Mouse (Mus musculus) myocyte (in vitro differentiated cells): Measurements from ENCODE around the gene Pradc1. TPM values are rescaled to one million over a fixed set of nuclear protein-coding genes. Genes with fewer than 3 reads are reported as not detected.

Experiments used
- H3K27me3 ChIP-seq: one replicate; pipeline ENCODE4 v1.6.1; 2011; ENCODE audit not compliant: control insufficient read depth, insufficient read depth, insufficient read length
- H3K36me3 ChIP-seq: one replicate; pipeline ENCODE4 v1.6.1; 2011; ENCODE audit not compliant: control insufficient read depth, insufficient read depth
- H3K4me2 ChIP-seq: one replicate; pipeline ENCODE4 v1.6.1; 2011; ENCODE audit warnings: low read depth, control low read depth
- H3K4me3 ChIP-seq: one replicate; pipeline ENCODE4 v1.5.1; 2011; ENCODE audit warnings: mild to moderate bottlenecking, control low read depth, moderate library complexity
- H3K79me2 ChIP-seq: one replicate; pipeline ENCODE4 v1.6.1; 2011; ENCODE audit not compliant: control insufficient read depth, insufficient read depth
- H3ac ChIP-seq: one replicate; pipeline ENCODE4 v1.6.1; 2011; ENCODE audit not compliant: control insufficient read depth, insufficient read length
- CEBPB ChIP-seq: IDR thresholded peaks from 2 replicates; pipeline ENCODE4 v1.6.1; 2011; ENCODE audit warnings: mild to moderate bottlenecking, moderate library complexity; ENCODE audit not compliant: poor library complexity, insufficient read depth, severe bottlenecking
- E2F4 ChIP-seq: IDR thresholded peaks from one replicate; pipeline ENCODE4 v1.6.1; 2011; ENCODE audit warnings: mild to moderate bottlenecking, control low read depth, moderate library complexity; ENCODE audit not compliant: insufficient read depth
- MAX ChIP-seq: IDR thresholded peaks from one replicate; pipeline ENCODE4 v1.6.1; 2011; ENCODE audit warnings: low read depth, mild to moderate bottlenecking, control low read depth
- MYOD1 ChIP-seq, 3 experiments: IDR thresholded peaks; one replicate each; pipeline ENCODE4 v1.6.1; 2011; ENCODE audit warnings: control low read depth in 2 of 3, low read depth in 2 of 3, mild to moderate bottlenecking in 2 of 3, moderate library complexity in 1 of 3; ENCODE audit not compliant: insufficient read length in 2 of 3, control insufficient read depth in 1 of 3
- MYOG ChIP-seq, 3 experiments: IDR thresholded peaks; one replicate each; pipeline ENCODE4 v1.6.1; 2011; ENCODE audit warnings: control low read depth in 2 of 3, low read depth in 2 of 3, mild to moderate bottlenecking in 2 of 3; ENCODE audit not compliant: insufficient read length in 2 of 3, control insufficient read depth in 1 of 3, insufficient read depth in 1 of 3
- POLR2A ChIP-seq: IDR thresholded peaks from one replicate; pipeline ENCODE4 v1.6.1; 2011; ENCODE audit warnings: low read depth, mild to moderate bottlenecking, control low read depth, moderate library complexity; ENCODE audit not compliant: insufficient read length
- POLR2AphosphoS2 ChIP-seq: IDR thresholded peaks from one replicate; pipeline ENCODE4 v1.6.1; 2011; ENCODE audit warnings: low read depth, control low read depth; ENCODE audit not compliant: insufficient read length
- REST ChIP-seq: IDR thresholded peaks from one replicate; pipeline ENCODE4 v1.6.1; 2011; ENCODE audit warnings: mild to moderate bottlenecking, control low read depth, moderate library complexity; ENCODE audit not compliant: insufficient read depth, insufficient read length
- SRF ChIP-seq: IDR thresholded peaks from one replicate; pipeline ENCODE4 v1.6.1; 2011; ENCODE audit warnings: low read depth; ENCODE audit not compliant: control insufficient read depth, insufficient read length
- TCF12 ChIP-seq: IDR thresholded peaks from one replicate; pipeline ENCODE4 v1.6.1; 2011; ENCODE audit warnings: mild to moderate bottlenecking, control low read depth; ENCODE audit not compliant: poor library complexity, insufficient read depth, severe bottlenecking
- TCF3 ChIP-seq: IDR thresholded peaks from one replicate; pipeline ENCODE4 v1.6.1; 2011; ENCODE audit warnings: low read depth, control low read depth; ENCODE audit not compliant: insufficient read length
- USF1 ChIP-seq: IDR thresholded peaks from one replicate; pipeline ENCODE4 v1.6.1; 2011; ENCODE audit warnings: low read depth, mild to moderate bottlenecking, control low read depth, moderate library complexity
- polyA plus RNA-seq: library from polyadenylated mRNA; unstranded; fragments of >200 nt; fragmentation: generic; extraction: Trizol; gene quantifications from one replicate; pipeline ENCODE4 v1.2.1, GENCODE M21; 2012; ENCODE audit warnings: missing spikeins

The Pradc1 gene
- polyA plus RNA-seq, 1 experiment: 17.6 TPM

- no peaks in the 10 kb centered on the region for H3K79me2 ChIP-seq
- H3K36me3 ChIP-seq: no peaks in the 10 kb centered on the region
- H3K4me2 ChIP-seq: no peak overlapping the region
- no peak overlapping the region for H3ac ChIP-seq
- TF ChIP-seq REST: no peak
- no peak for TF ChIP-seq MYOG (IDR thresholded peaks at IDR 0.05; ENCODE audit: control insufficient read depth in 1 of 3, insufficient read depth in 1 of 3, insufficient read length in 2 of 3, low read depth in 2 of 3)
- TF ChIP-seq POLR2AphosphoS2: no peak
- TF ChIP-seq MAX: no peak
- no peak for TF ChIP-seq E2F4
- TF ChIP-seq CEBPB: no peak
- no peak for TF ChIP-seq USF1
- TF ChIP-seq POLR2A: no peak
- no peak for TF ChIP-seq MYOD1 (IDR thresholded peaks at IDR 0.05; ENCODE audit: control insufficient read depth in 1 of 3, insufficient read length in 2 of 3, low read depth in 2 of 3)
- no peak for TF ChIP-seq TCF12
- TF ChIP-seq TCF3: no peak
- no peak for TF ChIP-seq SRF
- H3K4me3 ChIP-seq: no peak overlapping the region
- H3K27me3 ChIP-seq: peaks cover 65% of the 10 kb centered on the region
Observed at GRCm38 (mm10) chr6:85483843-85484721, 32.3 kb upstream of the Pradc1 start.

- TF ChIP-seq USF1 (no peak), E2F4 (no peak), POLR2A (no peak), MAX (no peak), TCF3 (no peak), MYOD1 (IDR thresholded peaks at IDR 0.05; ENCODE audit: control insufficient read depth in 1 of 3, insufficient read length in 2 of 3, low read depth in 2 of 3) (no peak), MYOG (IDR thresholded peaks at IDR 0.05; ENCODE audit: control insufficient read depth in 1 of 3, insufficient read depth in 1 of 3, insufficient read length in 2 of 3, low read depth in 2 of 3) (no peak), SRF (no peak), TCF12 (no peak), POLR2AphosphoS2 (no peak), REST (no peak), CEBPB (no peak)
- Histone ChIP-seq H3K79me2 (no peaks in the 10 kb centered on the region), H3ac (no peak overlapping the region), H3K36me3 (no peaks in the 10 kb centered on the region), H3K4me2 (no peak overlapping the region), H3K4me3 (no peak overlapping the region), H3K27me3 (peaks cover 63% of the 10 kb centered on the region)
Observed at GRCm38 (mm10) chr6:85480685-85481084, 28.9 kb upstream of the Pradc1 start.

GRCm38 (mm10) chr6:85479979-85480378 lies 28.2 kb upstream of the Pradc1 start:
- H3K4me3 ChIP-seq: no peak overlapping the region
- peaks cover 62% of the 10 kb centered on the region for H3K27me3 ChIP-seq
- H3K4me2 ChIP-seq: no peak overlapping the region
- no peaks in the 10 kb centered on the region for H3K79me2 ChIP-seq
- no peaks in the 10 kb centered on the region for H3K36me3 ChIP-seq
- TF ChIP-seq TCF3 (no peak), TCF12 (no peak), USF1 (no peak), SRF (no peak), MAX (no peak), POLR2AphosphoS2 (no peak), MYOD1 (IDR thresholded peaks at IDR 0.05; ENCODE audit: control insufficient read depth in 1 of 3, insufficient read length in 2 of 3, low read depth in 2 of 3) (no peak), MYOG (IDR thresholded peaks at IDR 0.05; ENCODE audit: control insufficient read depth in 1 of 3, insufficient read depth in 1 of 3, insufficient read length in 2 of 3, low read depth in 2 of 3) (no peak)
- no peak overlapping the region for H3ac ChIP-seq

- no peaks in the 10 kb centered on the region for H3K36me3 ChIP-seq
- peaks cover 47% of the 10 kb centered on the region for H3K27me3 ChIP-seq
- no peak overlapping the region for H3ac ChIP-seq
- no peak overlapping the region for H3K4me3 ChIP-seq
- H3K4me2 ChIP-seq: no peak overlapping the region
- H3K79me2 ChIP-seq: no peaks in the 10 kb centered on the region
- TF ChIP-seq SRF (no peak), USF1 (no peak), POLR2A (no peak), TCF3 (no peak), MYOG (IDR thresholded peaks at IDR 0.05; ENCODE audit: control insufficient read depth in 1 of 3, insufficient read depth in 1 of 3, insufficient read length in 2 of 3, low read depth in 2 of 3) (no peak), MAX (no peak), MYOD1 (IDR thresholded peaks at IDR 0.05; ENCODE audit: control insufficient read depth in 1 of 3, insufficient read length in 2 of 3, low read depth in 2 of 3) (no peak), CEBPB (no peak), E2F4 (no peak), REST (no peak), POLR2AphosphoS2 (no peak), TCF12 (no peak)
Observed at GRCm38 (mm10) chr6:85478416-85478815, 26.6 kb upstream of the Pradc1 start.

- TF ChIP-seq E2F4 (no peak), TCF3 (no peak), REST (no peak), SRF (no peak), MAX (no peak), USF1 (no peak), TCF12 (no peak), CEBPB (no peak), MYOD1 (IDR thresholded peaks at IDR 0.05; ENCODE audit: control insufficient read depth in 1 of 3, insufficient read length in 2 of 3, low read depth in 2 of 3) (no peak), POLR2AphosphoS2 (no peak), POLR2A (no peak), MYOG (IDR thresholded peaks at IDR 0.05; ENCODE audit: control insufficient read depth in 1 of 3, insufficient read depth in 1 of 3, insufficient read length in 2 of 3, low read depth in 2 of 3) (no peak)
- H3ac ChIP-seq: no peak overlapping the region
- no peaks in the 10 kb centered on the region for H3K79me2 ChIP-seq
- H3K4me3 ChIP-seq: no peak overlapping the region
- H3K36me3 ChIP-seq: no peaks in the 10 kb centered on the region
- peaks cover 41% of the 10 kb centered on the region for H3K27me3 ChIP-seq
- no peak overlapping the region for H3K4me2 ChIP-seq
Observed at GRCm38 (mm10) chr6:85477366-85477917, 25.7 kb upstream of the Pradc1 start.
